Mouse (Mus musculus): ENCODE measurements at regions not wholly inside any gene's neighbourhood (a gene's known extent, or its start where the extent isn't known, plus 50 kb on each side); places are given as distances from the start of the nearest gene placed in this dataset.

- no peak for DNase-seq (ENCODE audit: low spot score)
Measured at GRCm38 (mm10) chr12:109272101-109272500, 180.5 kb upstream of the Dlk1 start.

GRCm38 (mm10) chr12:109314850-109315249 lies 137.8 kb upstream of the Dlk1 start:
- DNase-seq (ENCODE audit: low spot score) = no peak

- DNase-seq (ENCODE audit: low spot score) = no peak
Measured at GRCm38 (mm10) chr12:109325986-109326385, 126.6 kb upstream of the Dlk1 start.

- DNase-seq (ENCODE audit: low spot score) = no peak
Measured at GRCm38 (mm10) chr12:109371327-109371726, 81.3 kb upstream of the Dlk1 start.

- DNase-seq (ENCODE audit: low spot score) = no peak
Measured at GRCm38 (mm10) chr12:109385794-109386193, 66.8 kb upstream of the Dlk1 start.

- no peak for DNase-seq (ENCODE audit: low spot score)
Measured at GRCm38 (mm10) chr12:109388791-109389190, 63.8 kb upstream of the Dlk1 start.

GRCm38 (mm10) chr12:109390388-109390920 lies 62.2 kb upstream of the Dlk1 start:
- no peak for DNase-seq (ENCODE audit: low spot score)

GRCm38 (mm10) chr12:109390978-109391377 lies 61.6 kb upstream of the Dlk1 start:
- no peak for DNase-seq (ENCODE audit: low spot score)

GRCm38 (mm10) chr12:109393326-109393725 lies 59.3 kb upstream of the Dlk1 start:
- no peak for DNase-seq (ENCODE audit: low spot score)

- peak; percentile 78 for DNase-seq (ENCODE audit: low spot score)
Measured at GRCm38 (mm10) chr12:109393795-109394194, 58.8 kb upstream of the Dlk1 start.

- DNase-seq (ENCODE audit: low spot score) = no peak
Measured at GRCm38 (mm10) chr12:109394396-109394795, 58.2 kb upstream of the Dlk1 start.

GRCm38 (mm10) chr12:109396614-109397013 lies 56.0 kb upstream of the Dlk1 start:
- DNase-seq (ENCODE audit: low spot score) = no peak

GRCm38 (mm10) chr12:109397175-109398058 lies 55.2 kb upstream of the Dlk1 start:
- DNase-seq (ENCODE audit: low spot score) = no peak

GRCm38 (mm10) chr12:109398473-109398872 lies 54.1 kb upstream of the Dlk1 start:
- no peak for DNase-seq (ENCODE audit: low spot score)

GRCm38 (mm10) chr12:109398951-109399350 lies 53.7 kb upstream of the Dlk1 start:
- DNase-seq (ENCODE audit: low spot score) = peak; percentile 57

GRCm38 (mm10) chr12:109399591-109399990 lies 53.0 kb upstream of the Dlk1 start:
- peak; percentile 29 for DNase-seq (ENCODE audit: low spot score)

- no peak for DNase-seq (ENCODE audit: low spot score)
Measured at GRCm38 (mm10) chr12:109400041-109400440, 52.6 kb upstream of the Dlk1 start.

- no peak for DNase-seq (ENCODE audit: low spot score)
Measured at GRCm38 (mm10) chr12:109400936-109401586, 51.6 kb upstream of the Dlk1 start.

GRCm38 (mm10) chr12:109401696-109402095 lies 50.9 kb upstream of the Dlk1 start:
- no peak for DNase-seq (ENCODE audit: low spot score)

- peak; percentile 31 for DNase-seq (ENCODE audit: low spot score)
Measured at GRCm38 (mm10) chr12:109402226-109402625, 50.4 kb upstream of the Dlk1 start.
